Mouse (Mus musculus) right cerebral cortex, postnatal 25 days (tissue): ENCODE data around the gene Kif26b.

Source experiments
- DNase-seq: peaks from one replicate; pipeline ENCODE4 v3.0.0; 2022

The Kif26b gene

GRCm38 (mm10) chr1:178936457-178936856 lies 407.5 kb downstream of the Kif26b start:
- DNase-seq = no peak

DNA sequence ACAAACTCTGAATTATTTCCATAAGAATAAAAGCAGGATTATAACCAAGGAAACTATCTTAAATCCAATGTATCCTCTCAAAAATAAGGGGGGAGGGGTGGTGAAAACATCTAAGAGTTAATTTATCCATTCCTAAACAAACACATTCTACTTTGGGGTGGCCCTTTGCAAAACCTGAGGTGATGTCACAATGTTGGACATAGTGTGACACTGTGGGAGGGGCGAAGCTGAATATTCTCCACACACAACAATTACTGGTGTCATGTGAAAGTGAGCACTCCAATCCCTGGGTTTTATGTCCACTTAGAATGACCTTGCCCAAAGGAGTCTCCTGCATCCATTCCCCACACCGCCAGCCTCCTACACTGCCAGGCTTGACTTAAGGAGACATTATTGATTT lies 408.1 kb downstream of the Kif26b start:
- no peak for DNase-seq

DNA sequence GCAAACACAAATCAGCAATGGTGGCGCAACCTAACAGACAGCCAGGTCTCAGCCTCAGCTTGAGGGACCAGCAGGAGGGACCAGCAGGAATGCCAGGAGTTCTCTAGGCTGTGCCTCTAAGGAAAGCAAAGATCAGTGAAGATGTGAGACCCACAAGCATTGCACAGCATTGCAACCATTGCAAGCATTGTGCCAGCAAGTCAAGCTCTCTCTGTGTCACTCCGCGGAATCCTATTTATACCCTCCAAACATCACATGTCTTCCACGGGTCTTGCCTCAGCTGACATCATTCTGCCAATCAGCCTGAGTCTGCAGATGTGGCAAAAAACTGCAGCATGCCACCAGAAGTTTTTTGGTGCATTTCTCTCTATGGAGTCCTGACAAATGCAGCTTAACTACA lies 411.4 kb downstream of the Kif26b start:
- no peak for DNase-seq

GRCm38 (mm10) chr1:178942251-178942963 lies 413.5 kb downstream of the Kif26b start:
- DNase-seq = no peak

DNA sequence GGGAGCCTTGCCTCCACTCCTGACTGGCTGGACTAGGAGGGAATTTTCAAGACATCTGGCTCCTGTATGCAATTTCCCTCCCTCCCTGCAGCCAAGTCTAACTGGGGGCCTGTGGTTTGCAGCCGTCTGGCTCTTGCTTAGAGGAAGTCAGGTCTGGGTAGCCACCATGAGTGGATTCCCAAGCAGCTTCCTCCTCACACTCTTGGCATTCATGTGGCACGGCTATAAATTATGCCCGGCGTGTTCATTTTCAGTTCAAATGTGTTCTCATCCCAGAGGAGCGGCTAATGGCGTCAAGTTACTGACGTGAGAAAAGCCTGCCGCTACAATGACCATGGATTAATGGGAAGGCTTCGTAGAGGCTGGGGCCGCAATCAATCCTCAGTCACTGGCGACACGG lies 424.0 kb downstream of the Kif26b start:
- DNase-seq = no peak

GRCm38 (mm10) chr1:178958641-178959040 lies 429.7 kb downstream of the Kif26b start:
- DNase-seq = no peak

DNA sequence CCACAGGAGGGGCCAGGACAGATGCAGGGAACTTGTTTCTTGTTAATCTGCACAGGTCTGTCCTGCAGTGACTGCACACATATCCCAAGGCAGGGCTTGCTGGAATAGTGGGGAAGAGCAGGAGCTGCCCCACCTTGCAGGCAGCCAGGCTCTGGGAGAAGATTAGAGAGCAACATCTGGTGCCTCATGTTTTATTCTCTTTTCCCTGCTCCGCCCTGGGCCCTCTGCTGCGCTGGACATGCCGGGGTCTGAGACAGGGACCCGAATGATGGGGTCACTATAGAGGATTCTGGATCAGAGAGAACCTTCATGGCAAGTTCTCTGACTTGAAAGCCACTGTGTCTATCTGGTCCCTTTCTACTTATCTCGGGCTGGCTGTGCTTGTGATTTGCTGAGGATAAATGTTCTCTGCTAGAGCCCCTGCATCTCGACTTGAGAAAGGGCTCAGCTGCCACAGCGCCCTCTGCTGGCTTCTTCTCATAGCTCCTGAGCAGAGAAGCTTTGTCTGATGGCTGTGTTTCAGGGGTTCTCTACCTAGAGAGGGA lies 431.2 kb downstream of the Kif26b start:
- DNase-seq = peak; percentile 59

- no peak for DNase-seq
These were observed 432.7 kb downstream of the Kif26b start for GRCm38 (mm10) chr1:178961661-178962060.

- no peak for DNase-seq
These were observed 443.1 kb downstream of the Kif26b start for GRCm38 (mm10) chr1:178972055-178972454.

GRCm38 (mm10) chr1:178978617-178979245 lies 449.8 kb downstream of the Kif26b start:
- no peak for DNase-seq

- DNase-seq = no peak
These were observed 451.3 kb downstream of the Kif26b start for GRCm38 (mm10) chr1:178980185-178980584.

DNA sequence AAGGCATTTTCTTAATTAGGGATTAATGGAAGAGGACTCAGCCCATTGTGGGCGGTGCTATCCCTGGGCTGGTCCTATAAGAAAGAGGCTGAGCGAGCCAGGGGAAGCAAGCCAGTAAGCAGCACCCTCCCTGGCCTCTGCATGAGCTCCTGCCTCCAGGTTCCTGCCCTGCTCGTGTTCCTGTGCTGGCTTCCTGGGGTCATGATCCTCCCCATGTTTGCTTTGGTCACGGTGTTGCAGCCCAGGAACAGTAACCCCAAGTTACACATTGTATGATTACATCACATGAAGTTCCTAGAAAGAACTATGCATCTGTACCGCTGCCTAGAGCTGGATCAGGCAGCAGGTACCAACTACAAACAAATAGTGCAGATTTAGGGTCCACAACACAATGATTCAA lies 452.7 kb downstream of the Kif26b start:
- no peak for DNase-seq

DNA sequence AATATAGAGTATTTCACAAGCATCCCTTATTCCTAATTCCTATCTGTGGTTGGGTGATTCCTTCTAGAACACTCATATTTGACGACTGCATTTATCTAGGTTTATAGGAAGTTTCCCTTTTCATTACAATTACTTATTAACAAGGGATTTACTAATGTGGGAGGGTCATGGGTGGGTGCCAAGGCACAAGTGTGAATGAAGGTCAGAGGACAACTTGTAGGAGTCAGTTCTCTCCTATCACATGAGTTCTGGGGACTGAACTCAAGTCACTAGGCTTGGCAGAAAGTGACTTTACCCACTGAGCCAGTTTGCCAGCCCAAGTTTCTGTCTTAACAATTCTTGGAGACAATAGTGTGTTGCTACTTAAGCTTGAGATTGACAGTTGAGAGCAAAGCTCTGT lies 459.3 kb downstream of the Kif26b start:
- DNase-seq = no peak
